Mouse (Mus musculus) heart, adult 2 months (tissue): ENCODE data around the gene Agpat4. TPM values are rescaled to one million over a fixed set of nuclear protein-coding genes. Genes with fewer than 3 reads are reported as not detected.

Experiments used
- DNase-seq, 2 experiments: peaks; one replicate each; pipeline ENCODE4 v3.0.0; 2021
- H3K27ac ChIP-seq: fragments of 200-600 bp; 2 replicates; pipeline ENCODE4 v1.8.1; 2022
- H3K27me3 ChIP-seq: fragments of 200-500 bp; 2 replicates; pipeline ENCODE4 v1.6.1; 2012; ENCODE audit warnings: mild to moderate bottlenecking, low read length, inconsistent platforms, mixed read lengths; ENCODE audit not compliant: control insufficient read depth, insufficient read depth
- H3K36me3 ChIP-seq: fragments of 200-500 bp; 2 replicates; pipeline ENCODE4 v1.6.1; 2012; ENCODE audit warnings: low read length, inconsistent platforms; ENCODE audit not compliant: control insufficient read depth, insufficient read depth
- H3K4me1 ChIP-seq: fragments of 200-500 bp; 2 replicates; pipeline ENCODE4 v1.6.1; 2011; ENCODE audit warnings: low read length; ENCODE audit not compliant: control insufficient read depth, insufficient read depth
- H3K4me3 ChIP-seq: fragments of 200-600 bp; 2 replicates; pipeline ENCODE4 v1.8.1; 2022
- H3K79me2 ChIP-seq: fragments of 200-500 bp; replicated peaks from 2 replicates; pipeline ENCODE4 v1.6.1; 2012; ENCODE audit warnings: mild to moderate bottlenecking, inconsistent platforms, low read length, moderate library complexity, mixed read lengths; ENCODE audit not compliant: control insufficient read depth, insufficient read depth
- H3K9ac ChIP-seq: fragments of 200-500 bp; 2 replicates; pipeline ENCODE4 v1.6.1; 2012; ENCODE audit warnings: low read depth, mild to moderate bottlenecking, control low read depth, inconsistent platforms, low read length, mixed read lengths
- CTCF ChIP-seq: fragments of 200-600 bp; IDR thresholded peaks from 2 replicates; pipeline ENCODE4 v1.8.1; 2022; ENCODE audit warnings: antibody characterized with exemption, mild to moderate bottlenecking, moderate library complexity
- EP300 ChIP-seq: fragments of 200-500 bp; IDR thresholded peaks from 2 replicates; pipeline ENCODE4 v1.6.1; 2011; ENCODE audit warnings: low read depth, low read length, control low read depth; ENCODE audit not compliant: insufficient read depth
- POLR2A ChIP-seq: fragments of 200-500 bp; IDR thresholded peaks from 2 replicates; pipeline ENCODE4 v1.6.1; 2011; ENCODE audit warnings: mild to moderate bottlenecking, low read depth, low read length, control low read depth; ENCODE audit not compliant: insufficient read depth
- WGBS: fragments of 180-500 bp; shearing (Covaris S2); methylation state at CpG from one replicate; pipeline ENCODE4 v1.1.7; 2018; 5-methylcytosine and 5-hydroxymethylcytosine counted together
- intact Hi-C: fragments of 180-260 bp; cut with DNase I; formaldehyde crosslinking; loops from one replicate; pipeline ENCODE4 v1.15.1; 2025
- polyA plus RNA-seq: library from polyadenylated mRNA; depleted of rRNA; stranded (reverse); fragments of >200 nt; gene quantifications from 2 replicates; pipeline ENCODE4 v1.2.3, GENCODE M21; 2012
- total RNA-seq, 2 experiments: library from RNA; stranded (reverse); gene quantifications; 2 replicates each; pipeline ENCODE4 v1.2.3; 2021

The Agpat4 gene
- total and polyA plus RNA-seq, 3 experiments, result 4.4 to 5.3 (median 4.8) TPM

- intact Hi-C loops, result no loop called here
- Histone ChIP-seq H3K27ac (no peak overlapping the region), H3K79me2 (no peaks in the 10 kb centered on the region), H3K36me3 (no peaks in the 10 kb centered on the region), H3K27me3 (no peaks in the 10 kb centered on the region), H3K4me1 (peaks cover 6% of the 10 kb centered on the region), H3K9ac (no peak overlapping the region), H3K4me3 (no peak overlapping the region)
- DNase-seq, result no peak
- TF ChIP-seq CTCF (no peak), EP300 (no peak), POLR2A (no peak)
- 88% methylated on average over 2 of the region's 2 CpGs for WGBS
These were observed 10.5 kb downstream of the Agpat4 start for GRCm38 (mm10) chr17:12128976-12129375.

- WGBS, result 31% methylated on average over 5 of the region's 5 CpGs
- Histone ChIP-seq H3K4me3 (no peak overlapping the region), H3K9ac (no peak overlapping the region), H3K36me3 (no peaks in the 10 kb centered on the region), H3K79me2 (no peaks in the 10 kb centered on the region), H3K27ac (no peak overlapping the region), H3K4me1 (peaks cover 9% of the 10 kb centered on the region), H3K27me3 (no peaks in the 10 kb centered on the region)
- intact Hi-C loops, result no loop called here
- TF ChIP-seq EP300 (no peak), CTCF (no peak), POLR2A (no peak)
- DNase-seq, result no peak
These were observed 12.7 kb downstream of the Agpat4 start for GRCm38 (mm10) chr17:12131171-12131570.

- Histone ChIP-seq H3K27me3 (no peaks in the 10 kb centered on the region), H3K79me2 (no peaks in the 10 kb centered on the region), H3K36me3 (no peaks in the 10 kb centered on the region), H3K9ac (no peak overlapping the region), H3K4me3 (no peak overlapping the region), H3K4me1 (peaks cover 9% of the 10 kb centered on the region), H3K27ac (no peak overlapping the region)
- WGBS, result 87% methylated on average over 7 of the region's 7 CpGs
- intact Hi-C loops, result no loop called here
- DNase-seq, result no peak
- TF ChIP-seq CTCF, result no peak
- no peak for TF ChIP-seq POLR2A
- TF ChIP-seq EP300, result no peak
These were observed 13.1 kb downstream of the Agpat4 start for GRCm38 (mm10) chr17:12131581-12131980.

- WGBS, result 96% methylated on average over 3 of the region's 3 CpGs
- Histone ChIP-seq H3K4me1 (peaks cover 9% of the 10 kb centered on the region), H3K79me2 (no peaks in the 10 kb centered on the region), H3K9ac (no peak overlapping the region), H3K27me3 (no peaks in the 10 kb centered on the region), H3K27ac (no peak overlapping the region), H3K4me3 (no peak overlapping the region), H3K36me3 (no peaks in the 10 kb centered on the region)
- TF ChIP-seq CTCF, result no peak
- no peak for TF ChIP-seq POLR2A
- no peak for TF ChIP-seq EP300
- intact Hi-C loops, result no loop called here
- no peak for DNase-seq
These were observed 14.4 kb downstream of the Agpat4 start for GRCm38 (mm10) chr17:12132904-12133303.

- H3K36me3 ChIP-seq, result no peaks in the 10 kb centered on the region
- DNase-seq, result no peak
- WGBS, result 79% methylated on average over 8 of the region's 8 CpGs
- H3K27ac ChIP-seq, result no peak overlapping the region
- peaks cover 9% of the 10 kb centered on the region for H3K4me1 ChIP-seq
- no peaks in the 10 kb centered on the region for H3K27me3 ChIP-seq
- no peak overlapping the region for H3K4me3 ChIP-seq
- TF ChIP-seq CTCF (no peak), POLR2A (no peak), EP300 (no peak)
- intact Hi-C loops, result no loop called here
- H3K9ac ChIP-seq, result no peak overlapping the region
- H3K79me2 ChIP-seq, result no peaks in the 10 kb centered on the region
These were observed 15.5 kb downstream of the Agpat4 start for GRCm38 (mm10) chr17:12133985-12134384.

GRCm38 (mm10) chr17:12134975-12135633, 16.6 kb downstream of the Agpat4 start:
- Histone ChIP-seq H3K9ac (no peak overlapping the region), H3K4me3 (no peak overlapping the region), H3K27ac (no peak overlapping the region), H3K4me1 (peaks cover 9% of the 10 kb centered on the region), H3K79me2 (no peaks in the 10 kb centered on the region), H3K27me3 (no peaks in the 10 kb centered on the region), H3K36me3 (no peaks in the 10 kb centered on the region)
- no peak for TF ChIP-seq POLR2A
- no peak for TF ChIP-seq CTCF
- no peak for TF ChIP-seq EP300
- no peak for DNase-seq
- intact Hi-C loops, result no loop called here
- 85% methylated on average over 12 of the region's 12 CpGs for WGBS
